Mouse (Mus musculus) neural tube, embryonic 12.5 days (tissue): ENCODE data around the gene Tom1l2. TPM values are rescaled to one million over a fixed set of nuclear protein-coding genes. Genes with fewer than 3 reads are reported as not detected.

Experiments
- ATAC-seq: fragments of 200-750 bp; cut with Nextera tagmentation; 2 replicates; pipeline ENCODE4 v1.8.0; 2017; ENCODE audit warnings: low read depth, mild to moderate bottlenecking, moderate TSS enrichment, moderate library complexity; ENCODE audit not compliant: low FRiP score
- H3K27ac ChIP-seq: fragments of 300-500 bp; sonication (generic); 2 replicates; pipeline ENCODE4 v1.5.1; 2016
- H3K27me3 ChIP-seq: fragments of 300-500 bp; sonication (generic); replicated peaks from 2 replicates; pipeline ENCODE4 v1.6.1; 2016; ENCODE audit warnings: mild to moderate bottlenecking
- H3K36me3 ChIP-seq: fragments of 300-500 bp; sonication (generic); 2 replicates; pipeline ENCODE4 v1.6.1; 2016; ENCODE audit warnings: mild to moderate bottlenecking
- H3K4me1 ChIP-seq: fragments of 300-500 bp; sonication (generic); 2 replicates; pipeline ENCODE4 v1.6.1; 2016
- H3K4me2 ChIP-seq: fragments of 300-500 bp; sonication (generic); replicated peaks from 2 replicates; pipeline ENCODE4 v1.6.1; 2016; ENCODE audit warnings: mild to moderate bottlenecking
- H3K4me3 ChIP-seq: fragments of 300-500 bp; sonication (generic); 2 replicates; pipeline ENCODE4 v1.5.1; 2016
- H3K9ac ChIP-seq: fragments of 300-500 bp; sonication (generic); 2 replicates; pipeline ENCODE4 v1.6.1; 2016; ENCODE audit warnings: mild to moderate bottlenecking
- H3K9me3 ChIP-seq: fragments of 300-500 bp; sonication (generic); 2 replicates; pipeline ENCODE4 v1.6.1; 2016; ENCODE audit warnings: mild to moderate bottlenecking
- WGBS: fragments of 180-500 bp; shearing (Covaris S2); methylation state at CpG from one replicate; pipeline ENCODE4 v1.1.7; 2016; 5-methylcytosine and 5-hydroxymethylcytosine counted together
- polyA plus RNA-seq: library from polyadenylated mRNA; unstranded; fragments of >200 nt; fragmentation: Nextera tagmentation; extraction: Ambion mirVana; gene quantifications from 2 replicates; pipeline ENCODE4 v1.2.1, GENCODE M21; 2016

Gene Tom1l2
- polyA plus RNA-seq, 1 experiment from 2014 or later = 46.7 TPM

DNA sequence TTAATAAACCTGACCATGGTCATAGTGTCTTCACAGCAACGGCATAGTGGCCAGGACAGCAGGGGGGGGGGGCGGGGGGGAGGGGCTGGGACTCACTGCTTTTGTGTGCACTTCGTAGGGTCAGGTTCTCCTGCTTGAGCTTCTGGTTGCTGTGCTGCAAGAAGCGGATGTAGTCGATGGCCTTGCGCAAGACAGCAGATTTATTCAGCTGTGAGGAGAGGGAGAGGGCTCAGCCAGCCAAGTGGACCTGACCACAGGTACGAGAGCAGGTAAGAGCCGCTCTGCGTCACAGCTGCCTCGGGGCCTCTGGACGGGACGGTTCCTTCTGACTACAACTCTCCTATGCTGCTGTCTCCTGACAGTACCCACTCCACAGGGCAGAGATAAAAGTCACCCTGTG, 147.7 kb downstream of the Tom1l2 start:
- H3K4me3 ChIP-seq = no peak overlapping the region
- ATAC-seq = no peak
- no peak overlapping the region for H3K9ac ChIP-seq
- H3K9me3 ChIP-seq = no peaks in the 10 kb centered on the region
- H3K36me3 ChIP-seq = peaks cover 70% of the 10 kb centered on the region
- WGBS = 87% methylated on average over 12 of the region's 12 CpGs
- H3K4me2 ChIP-seq = no peak overlapping the region
- H3K27ac ChIP-seq = no peak overlapping the region
- no peaks in the 10 kb centered on the region for H3K27me3 ChIP-seq
- peaks cover 63% of the 10 kb centered on the region for H3K4me1 ChIP-seq

GRCm38 (mm10) chr11:60202710-60203638, 149.7 kb downstream of the Tom1l2 start:
- Histone ChIP-seq H3K27me3 (no peaks in the 10 kb centered on the region), H3K9me3 (no peaks in the 10 kb centered on the region), H3K4me1 (peaks cover 46% of the 10 kb centered on the region), H3K36me3 (peaks cover 84% of the 10 kb centered on the region), H3K4me2 (no peak overlapping the region), H3K4me3 (no peak overlapping the region), H3K27ac (no peak overlapping the region), H3K9ac (peak overlapping the region; percentile 29; the same call in 1 of the 2 replicates)
- ATAC-seq = no peak
- 86% methylated on average over 26 of the region's 26 CpGs for WGBS

- Histone ChIP-seq H3K27me3 (no peaks in the 10 kb centered on the region), H3K36me3 (peaks cover 84% of the 10 kb centered on the region), H3K9ac (no peak overlapping the region), H3K27ac (no peak overlapping the region; the same call in 1 of the 2 replicates), H3K4me2 (no peak overlapping the region), H3K9me3 (no peaks in the 10 kb centered on the region), H3K4me1 (peaks cover 22% of the 10 kb centered on the region), H3K4me3 (no peak overlapping the region)
- ATAC-seq = no peak
- 86% methylated on average over 11 of the region's 11 CpGs for WGBS
Measured at GRCm38 (mm10) chr11:60200384-60200783, 152.3 kb downstream of the Tom1l2 start.

- peak overlapping the region; percentile 41 for H3K4me2 ChIP-seq
- peaks cover 3% of the 10 kb centered on the region; the same call in 1 of the 2 replicates for H3K9me3 ChIP-seq
- H3K27me3 ChIP-seq = no peaks in the 10 kb centered on the region
- ATAC-seq = peak; percentile 76
- 14% methylated on average over 18 of the region's 18 CpGs for WGBS
- no peak overlapping the region for H3K4me3 ChIP-seq
- peaks cover 22% of the 10 kb centered on the region for H3K4me1 ChIP-seq
- H3K27ac ChIP-seq = peak overlapping the region; percentile 72; the same call in 1 of the 2 replicates
- peak overlapping the region; percentile 38 for H3K9ac ChIP-seq
- H3K36me3 ChIP-seq = peaks cover 83% of the 10 kb centered on the region
Measured at GRCm38 (mm10) chr11:60199702-60200184, 153.0 kb downstream of the Tom1l2 start.

GRCm38 (mm10) chr11:60198651-60199050, 154.1 kb downstream of the Tom1l2 start:
- Histone ChIP-seq H3K4me2 (no peak overlapping the region), H3K4me1 (peaks cover 22% of the 10 kb centered on the region), H3K9ac (0 out of 2 replicates have a peak overlapping the region, but pooled peaks have one; percentile 17), H3K4me3 (no peak overlapping the region), H3K9me3 (peaks cover 9% of the 10 kb centered on the region; the same call in 1 of the 2 replicates), H3K27me3 (no peaks in the 10 kb centered on the region), H3K27ac (no peak overlapping the region), H3K36me3 (peaks cover 83% of the 10 kb centered on the region)
- ATAC-seq = no peak
- 91% methylated on average over 12 of the region's 12 CpGs for WGBS

GRCm38 (mm10) chr11:60197998-60198619, 154.6 kb downstream of the Tom1l2 start:
- H3K27me3 ChIP-seq = no peaks in the 10 kb centered on the region
- peaks cover 82% of the 10 kb centered on the region for H3K36me3 ChIP-seq
- 81% methylated on average over 24 of the region's 24 CpGs for WGBS
- H3K9ac ChIP-seq = peak overlapping the region; percentile 17; the same call in 1 of the 2 replicates
- no peak overlapping the region for H3K4me3 ChIP-seq
- peaks cover 16% of the 10 kb centered on the region for H3K4me1 ChIP-seq
- ATAC-seq = no peak
- H3K9me3 ChIP-seq = peaks cover 9% of the 10 kb centered on the region; the same call in 1 of the 2 replicates
- no peak overlapping the region for H3K27ac ChIP-seq
- no peak overlapping the region for H3K4me2 ChIP-seq

- H3K4me3 ChIP-seq = no peak overlapping the region
- 88% methylated on average over 5 of the region's 5 CpGs for WGBS
- H3K27me3 ChIP-seq = no peaks in the 10 kb centered on the region
- H3K36me3 ChIP-seq = peaks cover 78% of the 10 kb centered on the region
- ATAC-seq = no peak
- no peak overlapping the region for H3K27ac ChIP-seq
- peaks cover 9% of the 10 kb centered on the region; the same call in 1 of the 2 replicates for H3K9me3 ChIP-seq
- no peak overlapping the region for H3K9ac ChIP-seq
- no peak overlapping the region for H3K4me2 ChIP-seq
- peaks cover 10% of the 10 kb centered on the region for H3K4me1 ChIP-seq
Measured at GRCm38 (mm10) chr11:60196344-60196743, 156.4 kb downstream of the Tom1l2 start.

GRCm38 (mm10) chr11:60195108-60195507, 157.6 kb downstream of the Tom1l2 start:
- H3K4me2 ChIP-seq = no peak overlapping the region
- no peak overlapping the region for H3K9ac ChIP-seq
- peaks cover 79% of the 10 kb centered on the region for H3K36me3 ChIP-seq
- peaks cover 9% of the 10 kb centered on the region; the same call in 1 of the 2 replicates for H3K9me3 ChIP-seq
- no peak overlapping the region for H3K27ac ChIP-seq
- no peak overlapping the region for H3K4me3 ChIP-seq
- no peaks in the 10 kb centered on the region for H3K27me3 ChIP-seq
- ATAC-seq = no peak
- H3K4me1 ChIP-seq = peaks cover 4% of the 10 kb centered on the region

- Histone ChIP-seq H3K9ac (no peak overlapping the region), H3K4me1 (no peaks in the 10 kb centered on the region), H3K9me3 (peaks cover 9% of the 10 kb centered on the region; the same call in 1 of the 2 replicates), H3K27ac (no peak overlapping the region), H3K4me2 (no peak overlapping the region), H3K4me3 (no peak overlapping the region), H3K36me3 (peaks cover 86% of the 10 kb centered on the region), H3K27me3 (no peaks in the 10 kb centered on the region)
- 78% methylated on average over 4 of the region's 4 CpGs for WGBS
- ATAC-seq = no peak
Measured at GRCm38 (mm10) chr11:60193556-60193955, 159.1 kb downstream of the Tom1l2 start.

DNA sequence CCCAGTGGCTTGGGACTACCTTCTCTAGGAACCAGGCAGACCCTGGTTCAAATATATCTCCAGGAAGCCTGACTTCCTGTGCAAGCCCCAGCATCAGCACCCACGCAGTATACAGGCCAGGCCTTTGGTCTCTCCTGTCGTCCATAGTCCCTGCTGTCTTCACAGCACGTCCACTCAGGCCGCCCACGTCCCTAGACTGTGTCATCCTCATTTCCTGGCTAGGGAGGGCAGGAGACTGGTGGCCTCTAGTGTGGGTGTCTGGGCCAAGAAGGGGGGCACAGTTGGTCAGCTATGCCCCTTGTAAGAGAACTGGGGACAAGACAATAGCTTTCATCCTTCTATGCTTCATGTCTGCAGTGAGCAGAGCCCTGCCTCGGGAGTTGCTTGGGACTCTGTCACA, 160.2 kb downstream of the Tom1l2 start:
- Histone ChIP-seq H3K9me3 (peaks cover 9% of the 10 kb centered on the region; the same call in 1 of the 2 replicates), H3K36me3 (peaks cover 87% of the 10 kb centered on the region), H3K27ac (no peak overlapping the region), H3K4me2 (no peak overlapping the region), H3K4me3 (no peak overlapping the region), H3K27me3 (no peaks in the 10 kb centered on the region), H3K4me1 (no peaks in the 10 kb centered on the region), H3K9ac (no peak overlapping the region)
- 79% methylated on average over 6 of the region's 6 CpGs for WGBS
- no peak for ATAC-seq

GRCm38 (mm10) chr11:60190055-60190641, 162.6 kb downstream of the Tom1l2 start:
- H3K9ac ChIP-seq = no peak overlapping the region
- WGBS = 91% methylated on average over 17 of the region's 17 CpGs
- no peak overlapping the region for H3K4me3 ChIP-seq
- no peak overlapping the region for H3K4me2 ChIP-seq
- H3K4me1 ChIP-seq = peaks cover 6% of the 10 kb centered on the region
- no peak overlapping the region for H3K27ac ChIP-seq
- peaks cover 95% of the 10 kb centered on the region for H3K36me3 ChIP-seq
- no peaks in the 10 kb centered on the region for H3K27me3 ChIP-seq
- peaks cover 9% of the 10 kb centered on the region; the same call in 1 of the 2 replicates for H3K9me3 ChIP-seq
- ATAC-seq = no peak
